Mouse (Mus musculus) kidney, postnatal 36 days (tissue): ENCODE results near the gene Pnpla7.

Experiments
- DNase-seq, 2 experiments: peaks; one replicate each; pipeline ENCODE4 v3.0.0; 2021 to 2022; ENCODE audit warnings: mixed read lengths in 2 of 2

Pnpla7 gene

GRCm38 (mm10) chr2:25072398-25072797 is 96.6 kb downstream of the Pnpla7 start:
- peak; percentile 20 to 38 for DNase-seq

- peak; percentile 78 to 89 for DNase-seq
These were observed 99.7 kb downstream of the Pnpla7 start for GRCm38 (mm10) chr2:25075506-25075905.

- peak; percentile 79 to 87 for DNase-seq
These were observed 103.1 kb downstream of the Pnpla7 start for GRCm38 (mm10) chr2:25078967-25079366.

DNA sequence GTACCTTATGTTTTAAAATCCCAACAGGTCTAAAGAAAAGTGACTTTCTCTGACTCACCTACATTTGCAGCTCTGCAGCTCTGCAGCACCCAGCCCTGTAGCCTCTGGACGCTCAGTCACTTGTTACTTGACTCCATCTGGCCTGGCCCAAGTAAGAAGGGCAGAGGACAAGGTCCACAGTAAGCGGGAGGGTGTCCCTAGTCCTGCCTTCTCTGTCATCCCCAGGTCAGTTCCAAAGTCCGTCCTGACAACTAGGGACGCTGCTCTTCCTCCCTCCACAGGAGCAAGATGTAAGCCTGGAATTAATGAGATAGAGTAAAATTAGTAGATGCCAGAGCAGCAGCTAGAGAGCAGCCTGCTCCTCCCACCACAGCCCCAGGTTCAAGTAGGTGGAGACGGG is 104.2 kb downstream of the Pnpla7 start, which contains the start of gene Entpd8:
Gene Entpd8, plus strand, starts transcription at position 229 of the 400 bp plus-strand sequence.
- peak; percentile 75 to 90 for DNase-seq

DNA sequence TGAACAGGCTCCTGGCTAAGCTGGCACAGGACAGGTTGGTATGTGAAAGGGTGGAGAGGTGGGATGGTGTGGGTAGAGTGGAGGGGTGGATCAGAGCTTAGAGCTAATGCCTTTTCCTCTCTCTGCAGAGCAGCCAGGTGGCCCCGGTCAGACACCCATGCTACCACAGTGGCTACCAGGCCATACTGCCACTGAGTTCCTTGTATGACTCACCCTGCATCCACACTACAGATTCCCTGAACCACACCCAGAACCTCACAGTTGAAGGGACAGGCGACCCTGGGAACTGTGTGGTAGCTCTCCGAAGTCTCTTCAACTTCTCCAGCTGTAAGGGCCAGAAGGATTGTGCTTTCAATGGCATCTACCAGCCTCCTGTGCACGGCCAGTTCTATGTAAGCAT is 107.9 kb downstream of the Pnpla7 start:
- no peak for DNase-seq

GRCm38 (mm10) chr2:25085571-25085970 is 109.7 kb downstream of the Pnpla7 start:
- DNase-seq = no peak

DNA sequence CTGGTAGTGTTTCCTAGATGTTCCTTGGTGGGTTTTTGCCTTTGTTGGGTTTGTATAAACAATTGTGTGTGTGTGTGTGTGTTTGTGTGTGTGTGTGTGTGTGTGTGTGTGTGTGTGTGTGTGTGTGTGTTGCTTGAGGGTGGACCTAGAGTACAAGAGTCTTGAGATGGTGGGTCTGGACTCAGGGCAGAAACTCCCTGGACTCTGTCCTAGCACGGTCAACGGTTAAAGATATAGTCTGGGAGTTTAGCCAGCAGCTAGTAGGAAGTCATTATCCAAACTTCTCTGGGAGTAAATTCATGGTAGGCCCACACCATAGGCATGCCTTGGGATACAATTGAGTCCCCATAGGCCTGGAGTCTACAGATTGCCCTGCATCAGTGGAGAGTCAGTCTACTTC is 112.0 kb downstream of the Pnpla7 start:
- DNase-seq = peak; percentile 39 to 41

GRCm38 (mm10) chr2:25088636-25089035 is 112.8 kb downstream of the Pnpla7 start:
- no peak for DNase-seq

GRCm38 (mm10) chr2:25094785-25095108 is 118.9 kb downstream of the Pnpla7 start:
- DNase-seq = no peak

- DNase-seq = no peak
These were observed 119.4 kb downstream of the Pnpla7 start, which contains the start of gene Noxa1 for GRCm38 (mm10) chr2:25095109-25095850. TSS of gene Noxa1 (minus strand) at chr2:25095149.

- DNase-seq = no peak
These were observed 122.3 kb downstream of the Pnpla7 start for GRCm38 (mm10) chr2:25098005-25098615.

GRCm38 (mm10) chr2:25098956-25099355 is 123.1 kb downstream of the Pnpla7 start:
- peak; percentile 30 to 70 for DNase-seq

- no peak for DNase-seq
These were observed 123.9 kb downstream of the Pnpla7 start for GRCm38 (mm10) chr2:25099703-25100102.
